Mouse (Mus musculus): ENCODE results near the gene Cd53.

GRCm38 (mm10) chr3:106808972-106809695, 19.2 kb upstream of the Cd53 start:
- TF ChIP-seq GATA1 (IDR thresholded peaks at IDR 0.05; ENCODE audit: borderline replicate concordance, low read length) (no peak), FLI1 (IDR thresholded peaks at IDR 0.05; ENCODE audit: low read length) (no peak)

All from megakaryocyte, embryonic 14.5 days (primary cell).